Mouse (Mus musculus): ENCODE measurements around the gene Hsd11b1. TPM values are rescaled to one million over a fixed set of nuclear protein-coding genes. Genes with fewer than 3 reads are reported as not detected.

Gene Hsd11b1
- total and polyA plus RNA-seq, 3 experiments: 10.5 to 20.9 (median 15.1) TPM

- Histone ChIP-seq H3K4me3 (no peak within 1 kb of the TSS), H3K27ac (no peak within 1 kb of the TSS), H3K4me1 (ENCODE audit: control insufficient read depth, insufficient read depth, low read length) (no peaks in the 10 kb centered on the region), H3K79me2 (replicated peaks; ENCODE audit: control insufficient read depth, insufficient read depth, low read length) (no peaks in the 10 kb centered on the region), H3K27me3 (ENCODE audit: control insufficient read depth, insufficient read depth, low read length) (no peaks in the 10 kb centered on the region), H3K9ac (ENCODE audit: low read depth, low read length) (no peak within 1 kb of the TSS), H3K36me3 (ENCODE audit: control insufficient read depth, insufficient read depth, low read length) (no peaks in the 10 kb centered on the region)
- intact Hi-C loops (cut with DNase I): loop anchor here (10.0 kb wide), 1 partner anchor 197 kb away; no protein-coding TSS in a partner anchor
- peak in 1 of 2 experiments; percentile 69 for DNase-seq
- WGBS: 50% methylated on average over 5 of the region's 5 CpGs
- TF ChIP-seq CTCF (IDR thresholded peaks at IDR 0.05): no peak
- TF ChIP-seq POLR2A (IDR thresholded peaks at IDR 0.05; ENCODE audit: insufficient read depth, low read depth, low read length): no peak
- TF ChIP-seq EP300 (IDR thresholded peaks at IDR 0.05; ENCODE audit: insufficient read depth, low read depth, low read length): no peak
These were observed 62.5 kb downstream of the Hsd11b1 start, which contains the start of gene Traf3ip3 for GRCm38 (mm10) chr1:193201383-193201778. Gene Traf3ip3 (minus strand): TSS chr1:193201703.

GRCm38 (mm10) chr1:193200640-193201382 lies 63.1 kb downstream of the Hsd11b1 start:
- no peak for TF ChIP-seq CTCF (IDR thresholded peaks at IDR 0.05)
- TF ChIP-seq POLR2A (IDR thresholded peaks at IDR 0.05; ENCODE audit: insufficient read depth, low read depth, low read length): no peak
- TF ChIP-seq EP300 (IDR thresholded peaks at IDR 0.05; ENCODE audit: insufficient read depth, low read depth, low read length): no peak
- Histone ChIP-seq H3K9ac (ENCODE audit: low read depth, low read length) (no peak overlapping the region), H3K4me3 (no peak overlapping the region), H3K27me3 (ENCODE audit: control insufficient read depth, insufficient read depth, low read length) (no peaks in the 10 kb centered on the region), H3K27ac (no peak overlapping the region), H3K79me2 (replicated peaks; ENCODE audit: control insufficient read depth, insufficient read depth, low read length) (no peaks in the 10 kb centered on the region), H3K36me3 (ENCODE audit: control insufficient read depth, insufficient read depth, low read length) (no peaks in the 10 kb centered on the region), H3K4me1 (ENCODE audit: control insufficient read depth, insufficient read depth, low read length) (no peaks in the 10 kb centered on the region)
- intact Hi-C loops (cut with DNase I): loop anchor here (10.0 kb wide), 1 partner anchor 196 kb away; no protein-coding TSS in a partner anchor
- no peak for DNase-seq
- 77% methylated on average over 8 of the region's 8 CpGs for WGBS

- Histone ChIP-seq H3K36me3 (ENCODE audit: control insufficient read depth, insufficient read depth, low read length) (no peaks in the 10 kb centered on the region), H3K27ac (no peak overlapping the region), H3K27me3 (ENCODE audit: control insufficient read depth, insufficient read depth, low read length) (no peaks in the 10 kb centered on the region), H3K79me2 (replicated peaks; ENCODE audit: control insufficient read depth, insufficient read depth, low read length) (no peaks in the 10 kb centered on the region), H3K4me1 (ENCODE audit: control insufficient read depth, insufficient read depth, low read length) (no peaks in the 10 kb centered on the region), H3K4me3 (no peak overlapping the region), H3K9ac (ENCODE audit: low read depth, low read length) (no peak overlapping the region)
- TF ChIP-seq CTCF (IDR thresholded peaks at IDR 0.05) (peak; percentile 57), EP300 (IDR thresholded peaks at IDR 0.05; ENCODE audit: insufficient read depth, low read depth, low read length) (no peak)
- DNase-seq: no peak
- intact Hi-C loops (cut with DNase I): no loop called here
- 83% methylated on average over 2 of the region's 2 CpGs for WGBS
These were observed 65.6 kb downstream of the Hsd11b1 start for GRCm38 (mm10) chr1:193198312-193198711.

- WGBS: 85% methylated on average over 18 of the region's 18 CpGs
- Histone ChIP-seq H3K27me3 (ENCODE audit: control insufficient read depth, insufficient read depth, low read length) (no peaks in the 10 kb centered on the region), H3K4me3 (no peak overlapping the region), H3K4me1 (ENCODE audit: control insufficient read depth, insufficient read depth, low read length) (no peaks in the 10 kb centered on the region), H3K27ac (no peak overlapping the region), H3K79me2 (replicated peaks; ENCODE audit: control insufficient read depth, insufficient read depth, low read length) (no peaks in the 10 kb centered on the region), H3K9ac (ENCODE audit: low read depth, low read length) (no peak overlapping the region), H3K36me3 (ENCODE audit: control insufficient read depth, insufficient read depth, low read length) (no peaks in the 10 kb centered on the region)
- TF ChIP-seq EP300 (IDR thresholded peaks at IDR 0.05; ENCODE audit: insufficient read depth, low read depth, low read length) (no peak), POLR2A (IDR thresholded peaks at IDR 0.05; ENCODE audit: insufficient read depth, low read depth, low read length) (no peak), CTCF (IDR thresholded peaks at IDR 0.05) (no peak)
- intact Hi-C loops (cut with DNase I): no loop called here
- DNase-seq: no peak
These were observed 66.2 kb downstream of the Hsd11b1 start for GRCm38 (mm10) chr1:193197494-193198205.

- Histone ChIP-seq H3K27me3 (ENCODE audit: control insufficient read depth, insufficient read depth, low read length) (no peaks in the 10 kb centered on the region), H3K36me3 (ENCODE audit: control insufficient read depth, insufficient read depth, low read length) (no peaks in the 10 kb centered on the region), H3K9ac (ENCODE audit: low read depth, low read length) (no peak overlapping the region), H3K4me1 (ENCODE audit: control insufficient read depth, insufficient read depth, low read length) (peaks cover 8% of the 10 kb centered on the region), H3K79me2 (replicated peaks; ENCODE audit: control insufficient read depth, insufficient read depth, low read length) (no peaks in the 10 kb centered on the region), H3K27ac (no peak overlapping the region), H3K4me3 (no peak overlapping the region)
- WGBS: 61% methylated on average over 3 of the region's 3 CpGs
- DNase-seq: no peak
- TF ChIP-seq EP300 (IDR thresholded peaks at IDR 0.05; ENCODE audit: insufficient read depth, low read depth, low read length) (no peak), CTCF (IDR thresholded peaks at IDR 0.05) (no peak), POLR2A (IDR thresholded peaks at IDR 0.05; ENCODE audit: insufficient read depth, low read depth, low read length) (no peak)
- intact Hi-C loops (cut with DNase I): no loop called here
These were observed 68.6 kb downstream of the Hsd11b1 start for GRCm38 (mm10) chr1:193195169-193195810.

Measured in heart, adult 2 months (tissue).